Mouse (Mus musculus) C2C12 (cell line): ENCODE data around the gene Mrps23.

ENCODE experiments used
- CEBPB ChIP-seq: IDR thresholded peaks from one replicate; pipeline ENCODE4 v1.6.1; 2011; ENCODE audit warnings: low read depth, mild to moderate bottlenecking, control low read depth, moderate library complexity
- CTCF ChIP-seq: IDR thresholded peaks from one replicate; pipeline ENCODE4 v1.5.1; 2011; ENCODE audit not compliant: control insufficient read depth, insufficient read depth, insufficient read length
- MAX ChIP-seq: IDR thresholded peaks from one replicate; pipeline ENCODE4 v1.6.1; 2011; ENCODE audit warnings: mild to moderate bottlenecking, control low read depth
- MYOD1 ChIP-seq: IDR thresholded peaks from one replicate; pipeline ENCODE4 v1.6.1; 2011; ENCODE audit warnings: low read depth; ENCODE audit not compliant: control insufficient read depth, insufficient read length
- USF1 ChIP-seq: IDR thresholded peaks from one replicate; pipeline ENCODE4 v1.6.1; 2011; ENCODE audit warnings: low read depth, mild to moderate bottlenecking, control low read depth, moderate library complexity

- TF ChIP-seq CTCF (no peak), MYOD1 (no peak), USF1 (no peak), MAX (no peak), CEBPB (no peak)
Observed at GRCm38 (mm10) chr11:88155998-88156397, 48.2 kb upstream of the Mrps23 start.
